Mouse (Mus musculus) olfactory bulb, adult 2 months (tissue): ENCODE data around the gene Arglu1.

Experiments used
- CTCF ChIP-seq: fragments of 200-500 bp; IDR thresholded peaks from 2 replicates; pipeline ENCODE4 v1.5.1; 2012; ENCODE audit warnings: low read depth, mild to moderate bottlenecking, low read length, moderate library complexity; ENCODE audit not compliant: insufficient read depth
- POLR2A ChIP-seq: fragments of 200-500 bp; IDR thresholded peaks from 2 replicates; pipeline ENCODE4 v1.6.1; 2012; ENCODE audit warnings: mild to moderate bottlenecking, low read depth, low read length, moderate library complexity; ENCODE audit not compliant: insufficient read depth

DNA sequence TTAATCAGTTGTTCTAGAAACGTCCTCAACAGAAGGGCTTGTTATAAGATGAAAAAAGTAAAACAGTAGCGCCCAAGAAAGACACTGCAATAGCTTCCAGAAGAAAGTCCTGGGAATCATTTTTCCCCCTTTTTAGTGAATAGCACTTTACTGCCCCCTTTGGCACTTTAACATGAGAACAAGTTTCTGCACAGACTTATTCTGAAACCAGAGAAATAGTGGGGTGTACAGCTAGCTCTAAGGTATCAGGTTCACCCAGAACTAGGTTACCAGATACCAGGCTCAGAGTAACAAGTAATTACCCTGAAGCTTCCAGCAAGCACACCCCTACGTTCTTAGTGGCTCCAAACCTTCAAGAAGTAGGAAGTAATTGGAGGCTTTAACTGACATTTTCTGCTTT is 43.0 kb downstream of the Arglu1 start:
- TF ChIP-seq CTCF (no peak), POLR2A (no peak)
